Mouse (Mus musculus) E14TG2a.4 (cell line): ENCODE results near the gene Gimap3.

Source experiments
- H3K27me3 ChIP-seq: 2 replicates; pipeline ENCODE4 v1.6.1; 2014; ENCODE audit warnings: low read length, control low read depth; ENCODE audit not compliant: insufficient read depth
- H3K36me3 ChIP-seq: 2 replicates; pipeline ENCODE4 v1.6.1; 2014; ENCODE audit warnings: low read length, control low read depth; ENCODE audit not compliant: insufficient read depth
- H3K4me1 ChIP-seq: replicated peaks from 2 replicates; pipeline ENCODE4 v1.6.1; 2014; ENCODE audit warnings: low read depth, low read length, control low read depth
- H3K4me3 ChIP-seq: replicated peaks from 2 replicates; pipeline ENCODE4 v1.5.1; 2014; ENCODE audit warnings: mild to moderate bottlenecking, low read length
- H3K9me3 ChIP-seq: 2 replicates; pipeline ENCODE4 v1.6.1; 2014; ENCODE audit warnings: low read length, control low read depth
- CTCF ChIP-seq: conservative IDR thresholded peaks from 2 replicates; pipeline ENCODE4 v1.5.1; 2014; ENCODE audit warnings: low read length
- NANOG ChIP-seq: IDR thresholded peaks from 2 replicates; pipeline ENCODE4 v1.6.1; 2014; ENCODE audit warnings: borderline replicate concordance, low read length, mixed read lengths
- POU5F1 ChIP-seq: IDR thresholded peaks from 2 replicates; pipeline ENCODE4 v1.6.1; 2014; ENCODE audit warnings: low read length, borderline replicate concordance

Gene Gimap3

GRCm38 (mm10) chr6:48740501-48741169 is 30.0 kb downstream of the Gimap3 start:
- TF ChIP-seq CTCF (no peak), NANOG (no peak), POU5F1 (no peak)
- Histone ChIP-seq H3K4me1 (peaks cover 37% of the 10 kb centered on the region), H3K36me3 (no peaks in the 10 kb centered on the region), H3K9me3 (no peaks in the 10 kb centered on the region), H3K27me3 (peaks cover 38% of the 10 kb centered on the region), H3K4me3 (no peak overlapping the region)

- Histone ChIP-seq H3K9me3 (no peaks in the 10 kb centered on the region), H3K36me3 (no peaks in the 10 kb centered on the region), H3K27me3 (peaks cover 37% of the 10 kb centered on the region), H3K4me1 (peaks cover 31% of the 10 kb centered on the region), H3K4me3 (no peak overlapping the region)
- TF ChIP-seq POU5F1 (no peak), NANOG (no peak), CTCF (no peak)
These were observed 30.9 kb downstream of the Gimap3 start for GRCm38 (mm10) chr6:48739780-48740055.

GRCm38 (mm10) chr6:48738961-48739779 is 31.5 kb downstream of the Gimap3 start, which contains the start of gene Gimap1:
Gimap1 (plus strand) TSS chr6:48739054.
- no peak for TF ChIP-seq CTCF
- TF ChIP-seq NANOG = no peak
- TF ChIP-seq POU5F1 = no peak
- H3K4me1 ChIP-seq = peaks cover 31% of the 10 kb centered on the region
- peaks cover 36% of the 10 kb centered on the region for H3K27me3 ChIP-seq
- no peaks in the 10 kb centered on the region for H3K9me3 ChIP-seq
- H3K4me3 ChIP-seq = no peak within 1 kb of the TSS
- H3K36me3 ChIP-seq = no peaks in the 10 kb centered on the region

GRCm38 (mm10) chr6:48737688-48738087 is 33.0 kb downstream of the Gimap3 start:
- peaks cover 26% of the 10 kb centered on the region for H3K4me1 ChIP-seq
- no peak overlapping the region for H3K4me3 ChIP-seq
- H3K9me3 ChIP-seq = no peaks in the 10 kb centered on the region
- peaks cover 29% of the 10 kb centered on the region for H3K27me3 ChIP-seq
- no peak for TF ChIP-seq POU5F1
- no peak for TF ChIP-seq CTCF
- TF ChIP-seq NANOG = no peak
- no peaks in the 10 kb centered on the region for H3K36me3 ChIP-seq

DNA sequence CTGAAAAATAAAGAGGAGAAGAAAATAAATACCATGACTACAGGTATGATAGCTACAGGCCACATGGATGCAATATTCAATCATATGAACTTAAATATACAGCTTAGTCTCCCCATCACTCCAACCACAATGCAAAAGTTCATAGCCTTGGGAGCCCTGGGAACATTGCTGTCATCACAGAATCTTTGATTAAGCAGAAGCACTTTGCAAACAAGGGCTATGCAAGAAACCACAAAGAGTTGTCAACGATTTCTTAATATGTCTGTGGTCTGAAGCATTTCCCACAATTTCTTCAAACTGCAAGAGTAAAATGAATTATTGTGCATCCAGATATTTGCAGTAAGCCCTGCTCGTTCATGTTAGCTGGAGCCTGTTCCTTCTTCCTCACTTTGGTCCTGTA is 33.6 kb downstream of the Gimap3 start:
- peaks cover 19% of the 10 kb centered on the region for H3K4me1 ChIP-seq
- peaks cover 23% of the 10 kb centered on the region for H3K27me3 ChIP-seq
- no peak overlapping the region for H3K4me3 ChIP-seq
- no peaks in the 10 kb centered on the region for H3K36me3 ChIP-seq
- H3K9me3 ChIP-seq = no peaks in the 10 kb centered on the region
- TF ChIP-seq POU5F1 (no peak), CTCF (no peak), NANOG (no peak)

GRCm38 (mm10) chr6:48733660-48734059 is 37.0 kb downstream of the Gimap3 start:
- H3K9me3 ChIP-seq = no peaks in the 10 kb centered on the region
- no peak for TF ChIP-seq NANOG
- no peak for TF ChIP-seq CTCF
- TF ChIP-seq POU5F1 = no peak
- no peaks in the 10 kb centered on the region for H3K4me1 ChIP-seq

DNA sequence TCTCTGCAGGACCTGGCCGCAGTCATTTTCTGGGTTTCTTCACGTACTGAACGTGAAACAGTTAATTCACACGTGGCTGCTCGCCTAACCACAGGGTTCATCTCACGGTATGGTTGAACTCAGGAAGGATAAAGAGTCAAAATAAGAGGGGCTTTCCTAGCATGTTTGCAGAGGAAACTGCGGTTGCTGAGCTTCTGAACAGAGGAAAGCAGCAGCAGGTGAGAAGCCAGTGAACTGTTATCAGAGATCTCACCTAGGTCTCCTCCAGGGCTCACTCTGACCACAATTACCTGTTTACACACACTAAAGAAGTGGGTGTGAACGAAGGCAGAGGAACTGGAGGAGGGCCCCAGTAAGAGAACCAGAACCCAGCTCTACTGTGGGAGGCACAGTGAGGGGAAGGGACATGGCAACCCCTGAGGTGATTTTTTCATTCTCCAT is 37.8 kb downstream of the Gimap3 start:
- Histone ChIP-seq H3K27me3 (no peaks in the 10 kb centered on the region), H3K9me3 (no peaks in the 10 kb centered on the region), H3K36me3 (no peaks in the 10 kb centered on the region), H3K4me3 (no peak overlapping the region), H3K4me1 (no peaks in the 10 kb centered on the region)
- TF ChIP-seq POU5F1 = no peak
- no peak for TF ChIP-seq NANOG
- no peak for TF ChIP-seq CTCF

More at GRCm38 (mm10) chr6:48733660-48734059, 37.0 kb downstream of the Gimap3 start:
- Histone ChIP-seq H3K4me3 (no peak overlapping the region), H3K27me3 (no peaks in the 10 kb centered on the region), H3K36me3 (no peaks in the 10 kb centered on the region)

DNA sequence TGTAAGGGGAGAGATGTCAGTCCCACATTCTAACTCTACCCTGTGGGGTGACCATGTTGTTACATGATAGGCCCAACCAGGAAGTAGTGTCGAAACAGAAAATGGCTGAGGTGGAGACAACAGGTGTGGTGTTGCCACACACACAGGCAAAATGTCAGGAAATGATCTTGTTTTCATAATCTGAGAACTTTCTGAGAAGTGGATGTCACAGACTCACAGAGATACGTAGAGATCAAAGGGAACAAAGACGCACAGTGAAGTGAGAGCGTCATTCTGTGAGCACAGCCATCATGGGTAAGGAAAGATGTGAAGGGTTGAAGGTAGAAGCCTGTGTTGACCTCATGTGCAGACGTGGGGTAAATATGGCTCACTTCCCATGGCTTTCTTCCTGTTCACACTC is 42.9 kb downstream of the Gimap3 start:
- Histone ChIP-seq H3K9me3 (no peaks in the 10 kb centered on the region), H3K27me3 (no peaks in the 10 kb centered on the region), H3K4me1 (no peaks in the 10 kb centered on the region), H3K4me3 (no peak overlapping the region), H3K36me3 (no peaks in the 10 kb centered on the region)
- TF ChIP-seq CTCF (no peak), NANOG (no peak), POU5F1 (no peak)

GRCm38 (mm10) chr6:48725476-48725875 is 45.2 kb downstream of the Gimap3 start:
- H3K9me3 ChIP-seq = no peaks in the 10 kb centered on the region
- no peak overlapping the region for H3K4me3 ChIP-seq
- no peaks in the 10 kb centered on the region for H3K4me1 ChIP-seq
- H3K36me3 ChIP-seq = no peaks in the 10 kb centered on the region
- no peaks in the 10 kb centered on the region for H3K27me3 ChIP-seq
- TF ChIP-seq CTCF (no peak), NANOG (no peak), POU5F1 (no peak)
